Mouse (Mus musculus): ENCODE results near the gene Dll1. TPM values are rescaled to one million over a fixed set of nuclear protein-coding genes. Genes with fewer than 3 reads are reported as not detected.

Dll1 gene
- polyA plus RNA-seq (2015; fragmentation: Nextera tagmentation; extraction: Ambion mirVana) = 6.8 and 8.5 TPM in 2 replicates

DNA sequence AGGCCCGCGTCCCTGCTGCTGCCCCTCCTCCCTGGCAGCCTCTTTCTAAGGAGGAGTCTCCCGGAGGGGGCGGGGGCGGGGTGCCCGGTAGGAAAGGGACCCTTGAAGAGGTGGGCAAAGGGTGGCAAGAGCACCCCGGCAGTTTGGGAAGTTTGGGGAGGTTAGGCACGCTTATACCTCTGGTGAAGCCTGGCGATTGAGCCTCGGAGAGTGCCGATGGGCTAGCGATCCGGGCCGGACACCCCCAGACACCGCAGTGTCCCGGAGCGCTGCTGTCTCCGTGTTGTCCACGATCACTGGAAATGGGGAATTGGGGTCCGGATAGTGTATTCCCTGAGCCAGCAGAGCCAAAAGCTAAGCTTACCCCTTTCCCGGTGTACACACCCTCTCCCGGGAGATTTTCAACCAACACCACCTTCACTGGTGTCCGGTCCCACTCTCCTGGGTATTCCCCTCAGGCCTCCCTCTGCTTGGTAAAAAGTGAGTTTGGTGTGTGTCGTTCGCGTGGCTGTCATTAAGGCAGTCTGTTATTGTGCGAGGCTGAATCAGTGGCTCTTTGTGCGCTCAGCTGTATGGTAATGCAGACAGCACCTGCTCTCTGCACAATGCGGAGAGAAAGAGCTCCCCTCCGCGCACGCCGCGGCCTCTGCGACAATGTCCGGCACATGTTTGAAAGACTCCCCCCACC, at the start of gene Dll1:
Dll1 (minus strand) TSS at position 379 of the 688 bp plus-strand sequence.
- H3K4me2 ChIP-seq = peak within 1 kb of the TSS; percentile 99
- peak; percentile 25; the same call in 1 of the 2 replicates for ATAC-seq (ENCODE audit: insufficient number of reproducible peaks, low FRiP score, low TSS enrichment, low read depth)
- peaks cover 48% of the 10 kb centered on the region for H3K4me1 ChIP-seq
- no peaks in the 10 kb centered on the region for H3K36me3 ChIP-seq
- under 1% methylated on average over 36 of the region's 36 CpGs for WGBS
- H3K9ac ChIP-seq = peak within 1 kb of the TSS; percentile 48
- peak within 1 kb of the TSS; percentile 7; the same call in 1 of the 2 replicates for H3K27ac ChIP-seq
- peak within 1 kb of the TSS; percentile 52 for H3K4me3 ChIP-seq
- H3K27me3 ChIP-seq = peaks cover 90% of the 10 kb centered on the region
- no peaks in the 10 kb centered on the region for H3K9me3 ChIP-seq

GRCm38 (mm10) chr17:15425931-15426330, 49.3 kb upstream of the Dll1 start:
- H3K27ac ChIP-seq = no peak overlapping the region
- H3K36me3 ChIP-seq = peaks cover 87% of the 10 kb centered on the region
- 74% methylated on average over 3 of the region's 3 CpGs for whole genome bisulfite sequencing
- H3K4me2 ChIP-seq = no peak overlapping the region
- no peak overlapping the region for H3K9ac ChIP-seq
- no peaks in the 10 kb centered on the region for H3K9me3 ChIP-seq
- no peak overlapping the region for H3K4me3 ChIP-seq
- no peak for ATAC-seq (ENCODE audit: insufficient number of reproducible peaks, low FRiP score, low TSS enrichment, low read depth)
- H3K27me3 ChIP-seq = no peaks in the 10 kb centered on the region
- H3K4me1 ChIP-seq = peaks cover 3% of the 10 kb centered on the region; the same call in 1 of the 2 replicates

DNA sequence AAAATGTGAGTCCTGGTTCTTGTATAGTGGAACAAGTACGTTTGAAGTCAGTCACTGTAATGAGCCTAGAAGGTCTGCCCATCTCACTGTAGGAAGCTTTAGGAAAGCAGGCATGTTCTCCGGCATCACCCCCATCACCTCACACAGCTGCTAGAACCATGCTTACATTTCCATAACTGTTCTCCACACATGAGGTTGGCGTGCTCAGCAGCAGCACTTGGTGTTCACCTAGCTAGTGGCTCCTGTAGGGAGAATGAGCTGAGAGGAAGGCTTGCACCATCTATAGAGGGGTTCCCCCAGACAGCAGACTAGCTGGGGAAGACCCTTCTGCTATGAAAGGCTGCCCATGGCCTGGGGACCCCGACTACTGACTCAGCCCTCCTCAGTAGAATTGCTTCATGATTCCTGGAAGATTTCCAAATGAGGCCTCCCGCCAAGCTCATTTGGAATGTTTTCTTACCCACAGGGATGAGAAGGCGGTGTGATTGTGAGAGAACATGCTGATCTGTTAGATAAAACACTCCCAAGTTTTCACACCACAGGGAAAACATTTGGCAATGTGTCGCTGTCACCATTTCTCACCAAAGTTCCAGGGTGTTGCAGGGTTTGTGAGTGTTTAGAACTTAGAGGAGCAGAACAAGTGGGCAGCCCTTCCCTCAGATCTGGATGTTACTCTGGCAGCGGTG, 46.6 kb upstream of the Dll1 start:
- H3K36me3 ChIP-seq = peaks cover 92% of the 10 kb centered on the region
- no peak overlapping the region for H3K9ac ChIP-seq
- no peak overlapping the region for H3K27ac ChIP-seq
- H3K4me1 ChIP-seq = peaks cover 3% of the 10 kb centered on the region; the same call in 1 of the 2 replicates
- H3K27me3 ChIP-seq = no peaks in the 10 kb centered on the region
- H3K9me3 ChIP-seq = no peaks in the 10 kb centered on the region
- 52% methylated on average over 8 of the region's 8 CpGs for WGBS
- no peak for ATAC-seq (ENCODE audit: insufficient number of reproducible peaks, low FRiP score, low TSS enrichment, low read depth)
- H3K4me3 ChIP-seq = no peak overlapping the region
- no peak overlapping the region for H3K4me2 ChIP-seq

DNA sequence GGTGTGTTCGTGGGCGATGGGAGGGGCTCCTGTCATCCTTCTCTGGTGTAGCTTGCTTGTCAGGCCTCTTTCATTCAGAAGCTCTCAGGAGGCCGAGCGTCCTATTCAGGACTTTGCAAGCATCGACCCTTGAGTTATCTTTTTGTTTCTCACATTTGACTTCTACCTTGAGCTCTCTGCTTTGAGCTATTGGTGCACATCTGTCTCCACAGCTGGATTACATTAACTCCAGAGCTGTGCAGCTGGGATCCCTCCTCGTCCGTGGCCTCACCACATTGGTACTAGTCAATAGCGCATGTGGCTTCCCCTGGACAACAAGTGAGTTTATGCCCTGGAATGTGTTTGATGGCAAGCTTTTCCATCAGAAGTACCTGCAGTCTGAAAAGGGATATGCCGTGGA, 46.0 kb upstream of the Dll1 start:
- 66% methylated on average over 9 of the region's 9 CpGs for WGBS
- Histone ChIP-seq H3K36me3 (peaks cover 92% of the 10 kb centered on the region), H3K27me3 (no peaks in the 10 kb centered on the region), H3K9me3 (no peaks in the 10 kb centered on the region), H3K4me3 (no peak overlapping the region), H3K9ac (no peak overlapping the region), H3K4me2 (no peak overlapping the region), H3K27ac (no peak overlapping the region), H3K4me1 (peaks cover 3% of the 10 kb centered on the region; the same call in 1 of the 2 replicates)
- no peak for ATAC-seq (ENCODE audit: insufficient number of reproducible peaks, low FRiP score, low TSS enrichment, low read depth)

DNA sequence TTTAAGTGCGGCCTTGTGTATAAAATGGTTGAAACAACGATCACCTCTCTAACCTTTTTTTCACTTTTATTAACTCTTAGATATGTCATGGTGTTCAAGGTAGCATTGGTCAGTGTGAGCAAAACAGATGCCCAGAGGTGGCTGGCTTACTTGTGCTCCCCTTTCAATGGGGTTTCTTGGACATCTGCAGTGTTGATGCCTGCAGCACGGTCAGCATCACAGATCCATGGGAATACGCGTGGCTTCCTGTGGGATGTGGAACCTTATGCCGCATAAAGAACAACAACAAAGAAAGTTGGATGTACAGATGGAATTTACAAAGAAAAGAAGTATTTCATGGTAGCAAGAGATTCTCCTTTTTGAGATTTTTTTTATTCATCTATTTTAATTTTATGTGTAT, 44.8 kb upstream of the Dll1 start:
- no peaks in the 10 kb centered on the region for H3K9me3 ChIP-seq
- H3K36me3 ChIP-seq = peaks cover 93% of the 10 kb centered on the region
- H3K4me2 ChIP-seq = no peak overlapping the region
- H3K9ac ChIP-seq = no peak overlapping the region
- no peak overlapping the region for H3K27ac ChIP-seq
- WGBS = 96% methylated on average over 6 of the region's 6 CpGs
- H3K27me3 ChIP-seq = no peaks in the 10 kb centered on the region
- H3K4me3 ChIP-seq = no peak overlapping the region
- no peak for ATAC-seq (ENCODE audit: insufficient number of reproducible peaks, low FRiP score, low TSS enrichment, low read depth)
- peaks cover 3% of the 10 kb centered on the region; the same call in 1 of the 2 replicates for H3K4me1 ChIP-seq

DNA sequence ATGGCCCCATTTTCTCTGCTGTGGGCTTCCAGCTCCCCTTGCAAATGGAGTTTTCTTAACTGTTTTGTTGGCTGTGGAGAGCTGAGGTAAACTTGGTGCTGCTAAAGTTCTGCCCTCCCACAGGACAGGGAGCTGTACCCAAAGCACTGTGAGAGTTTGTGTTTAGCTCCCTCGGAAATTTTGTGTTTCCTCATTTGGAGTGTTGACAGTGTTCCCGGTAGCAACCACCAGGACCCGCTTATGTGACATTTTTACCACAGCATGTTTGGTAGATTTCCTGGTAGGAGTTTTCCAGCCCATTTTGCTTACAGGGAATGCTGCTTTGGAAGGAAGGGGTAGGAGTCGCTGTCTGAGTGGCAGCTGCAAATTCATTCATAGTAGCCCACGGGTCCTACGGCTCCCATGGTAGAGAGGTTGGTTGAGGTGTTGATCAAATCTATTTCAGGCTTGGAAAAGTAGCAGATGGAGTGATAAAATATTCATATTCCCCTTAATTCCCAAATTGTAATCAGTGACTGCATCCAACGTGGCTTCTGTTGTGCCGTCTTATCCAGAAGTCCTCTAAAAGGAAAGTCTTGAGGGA, 43.4 kb upstream of the Dll1 start:
- no peaks in the 10 kb centered on the region for H3K9me3 ChIP-seq
- no peak overlapping the region for H3K27ac ChIP-seq
- 84% methylated on average over 8 of the region's 8 CpGs for WGBS
- H3K4me1 ChIP-seq = peaks cover 3% of the 10 kb centered on the region; the same call in 1 of the 2 replicates
- ATAC-seq (ENCODE audit: insufficient number of reproducible peaks, low FRiP score, low TSS enrichment, low read depth) = no peak
- H3K4me2 ChIP-seq = no peak overlapping the region
- no peak overlapping the region for H3K4me3 ChIP-seq
- no peaks in the 10 kb centered on the region for H3K27me3 ChIP-seq
- no peak overlapping the region for H3K9ac ChIP-seq
- H3K36me3 ChIP-seq = peaks cover 94% of the 10 kb centered on the region

- ATAC-seq (ENCODE audit: insufficient number of reproducible peaks, low FRiP score, low TSS enrichment, low read depth) = no peak
- Histone ChIP-seq H3K4me3 (no peak overlapping the region), H3K9ac (no peak overlapping the region), H3K27ac (no peak overlapping the region), H3K27me3 (no peaks in the 10 kb centered on the region), H3K4me1 (peaks cover 3% of the 10 kb centered on the region; the same call in 1 of the 2 replicates), H3K36me3 (peaks cover 94% of the 10 kb centered on the region), H3K9me3 (no peaks in the 10 kb centered on the region), H3K4me2 (no peak overlapping the region)
- 83% methylated on average over 8 of the region's 8 CpGs for WGBS
These were observed 42.9 kb upstream of the Dll1 start for GRCm38 (mm10) chr17:15419534-15419933.

- Histone ChIP-seq H3K4me1 (no peaks in the 10 kb centered on the region), H3K27ac (no peak overlapping the region), H3K4me3 (no peak overlapping the region), H3K36me3 (peaks cover 94% of the 10 kb centered on the region), H3K9me3 (no peaks in the 10 kb centered on the region), H3K4me2 (no peak overlapping the region), H3K27me3 (no peaks in the 10 kb centered on the region), H3K9ac (no peak overlapping the region)
- 90% methylated on average over 12 of the region's 12 CpGs for WGBS
- ATAC-seq (ENCODE audit: insufficient number of reproducible peaks, low FRiP score, low TSS enrichment, low read depth) = no peak
These were observed 40.0 kb upstream of the Dll1 start for GRCm38 (mm10) chr17:15416596-15417215.

DNA sequence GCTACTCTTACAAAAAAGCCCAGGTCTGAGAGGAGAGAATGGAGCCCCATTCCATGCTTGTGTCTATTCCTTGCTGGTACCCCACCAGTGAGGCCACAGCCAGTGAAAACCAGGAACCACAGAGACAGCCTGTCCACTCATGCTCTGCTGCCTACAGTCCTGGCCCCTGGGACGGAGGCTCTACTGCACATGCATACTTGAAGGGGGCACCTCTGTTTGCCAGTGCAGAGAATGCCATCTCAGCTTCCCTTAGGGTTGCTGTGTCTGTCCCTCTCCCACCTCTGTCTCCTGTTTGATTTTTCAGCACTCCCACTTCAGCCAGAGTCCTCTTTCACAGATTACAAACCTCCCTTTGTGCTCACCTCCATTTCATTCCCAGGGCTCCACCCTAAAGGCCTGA, 34.2 kb upstream of the Dll1 start:
- H3K27ac ChIP-seq = no peak overlapping the region

GRCm38 (mm10) chr17:15409261-15409660, 32.6 kb upstream of the Dll1 start:
- Histone ChIP-seq H3K27ac (no peak overlapping the region), H3K9ac (no peak overlapping the region), H3K4me3 (no peak overlapping the region), H3K36me3 (peaks cover 85% of the 10 kb centered on the region), H3K27me3 (no peaks in the 10 kb centered on the region), H3K9me3 (no peaks in the 10 kb centered on the region), H3K4me2 (no peak overlapping the region), H3K4me1 (no peaks in the 10 kb centered on the region)
- no peak for ATAC-seq (ENCODE audit: insufficient number of reproducible peaks, low FRiP score, low TSS enrichment, low read depth)
- 87% methylated on average over 10 of the region's 10 CpGs for WGBS

More for the DNA sequence above, 34.2 kb upstream of the Dll1 start:
- 100% methylated on average over 1 of the region's 1 CpGs for WGBS
- Histone ChIP-seq H3K4me2 (no peak overlapping the region), H3K36me3 (peaks cover 89% of the 10 kb centered on the region), H3K27me3 (no peaks in the 10 kb centered on the region), H3K9ac (no peak overlapping the region), H3K9me3 (no peaks in the 10 kb centered on the region), H3K4me3 (no peak overlapping the region), H3K4me1 (no peaks in the 10 kb centered on the region)
- no peak for ATAC-seq (ENCODE audit: insufficient number of reproducible peaks, low FRiP score, low TSS enrichment, low read depth)

DNA sequence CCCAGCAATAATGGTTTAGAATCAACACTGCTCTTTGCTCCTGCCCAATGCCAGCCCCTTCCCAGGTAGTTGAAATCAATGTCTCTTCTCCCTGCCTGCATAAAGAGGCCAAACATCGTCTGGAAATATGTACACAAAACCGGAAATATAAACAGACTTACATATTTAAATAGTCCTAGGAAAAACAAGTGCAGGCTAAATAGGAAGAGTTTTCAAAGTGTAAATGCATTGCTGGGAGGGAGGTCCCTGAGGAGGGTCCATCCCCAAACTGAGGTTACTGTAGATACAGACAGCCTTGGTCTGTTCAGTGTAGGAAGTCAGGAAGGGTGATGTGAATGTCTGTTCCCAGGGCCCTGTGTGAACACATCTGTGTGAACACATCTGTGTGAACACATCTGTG, 29.9 kb upstream of the Dll1 start:
- no peak overlapping the region for H3K4me2 ChIP-seq
- H3K9me3 ChIP-seq = no peaks in the 10 kb centered on the region
- peaks cover 85% of the 10 kb centered on the region for H3K36me3 ChIP-seq
- no peak overlapping the region for H3K27ac ChIP-seq
- no peak overlapping the region for H3K9ac ChIP-seq
- WGBS = 93% methylated on average over 2 of the region's 2 CpGs
- ATAC-seq (ENCODE audit: insufficient number of reproducible peaks, low FRiP score, low TSS enrichment, low read depth) = no peak
- no peak overlapping the region for H3K4me3 ChIP-seq
- no peaks in the 10 kb centered on the region for H3K4me1 ChIP-seq
- H3K27me3 ChIP-seq = no peaks in the 10 kb centered on the region

GRCm38 (mm10) chr17:15401716-15402115, 25.0 kb upstream of the Dll1 start:
- 98% methylated on average over 17 of the region's 17 CpGs for WGBS
- no peak for ATAC-seq (ENCODE audit: insufficient number of reproducible peaks, low FRiP score, low TSS enrichment, low read depth)
- Histone ChIP-seq H3K4me2 (no peak overlapping the region), H3K36me3 (peaks cover 42% of the 10 kb centered on the region), H3K27ac (no peak overlapping the region), H3K9ac (no peak overlapping the region), H3K4me3 (no peak overlapping the region), H3K4me1 (peaks cover 7% of the 10 kb centered on the region), H3K9me3 (no peaks in the 10 kb centered on the region), H3K27me3 (no peaks in the 10 kb centered on the region)
